Mouse (Mus musculus) G1E (cell line): ENCODE measurements at regions not wholly inside any gene's neighbourhood (a gene's known extent, or its start where the extent isn't known, plus 50 kb on each side); places are given as distances from the start of the nearest gene placed in this dataset.

ENCODE experiments used
- ATAC-seq: 2 replicates; pipeline ENCODE4 v1.8.0; 2016; ENCODE audit warnings: mild to moderate bottlenecking; ENCODE audit not compliant: insufficient number of reproducible peaks, poor library complexity, low FRiP score, severe bottlenecking; ENCODE audit errors: extremely low read depth
- DNase-seq: peaks from one replicate; pipeline ENCODE4 v3.0.0; 2012; ENCODE audit warnings: low spot score
- H3K27me3 ChIP-seq: 2 replicates; pipeline ENCODE4 v1.6.1; 2012; ENCODE audit warnings: mild to moderate bottlenecking, low read length, inconsistent platforms; ENCODE audit not compliant: insufficient read depth
- H3K36me3 ChIP-seq: replicated peaks from 2 replicates; pipeline ENCODE3; 2012; ENCODE audit warnings: mild to moderate bottlenecking, inconsistent platforms
- H3K4me1 ChIP-seq: 2 replicates; pipeline ENCODE4 v1.6.1; 2012; ENCODE audit warnings: low read depth, low read length, inconsistent platforms, mixed read lengths; ENCODE audit not compliant: insufficient read depth
- H3K4me3 ChIP-seq: 2 replicates; pipeline ENCODE4 v1.5.1; 2012; ENCODE audit warnings: low read depth, mild to moderate bottlenecking, inconsistent platforms, low read length, moderate library complexity, mixed read lengths
- H3K9me3 ChIP-seq: replicated peaks from 2 replicates; pipeline ENCODE4 v1.6.1; 2012; ENCODE audit warnings: inconsistent platforms
- CTCF ChIP-seq: IDR thresholded peaks from 2 replicates; pipeline ENCODE4 v1.5.1; 2012; ENCODE audit warnings: low read depth, low read length, inconsistent platforms, mixed read lengths
- GATA1 ChIP-seq: IDR thresholded peaks from 2 replicates; pipeline ENCODE4 v1.6.1; 2012; ENCODE audit warnings: borderline replicate concordance, low read length, inconsistent platforms, mixed read lengths
- GATA2 ChIP-seq: IDR thresholded peaks from 2 replicates; pipeline ENCODE4 v1.6.1; 2012; ENCODE audit warnings: low read depth, low read length, inconsistent platforms, borderline replicate concordance
- POLR2AphosphoS5 ChIP-seq: IDR thresholded peaks from 2 replicates; pipeline ENCODE4 v1.6.1; 2012; ENCODE audit warnings: low read depth, low read length, inconsistent platforms; ENCODE audit not compliant: insufficient replicate concordance
- TAL1 ChIP-seq: conservative IDR thresholded peaks from 2 replicates; pipeline ENCODE4 v1.6.1; 2012; ENCODE audit warnings: low read depth, low read length, inconsistent platforms, mixed read lengths

- Histone ChIP-seq H3K9me3 (no peaks in the 10 kb centered on the region), H3K4me3 (no peak overlapping the region), H3K4me1 (peaks cover 53% of the 10 kb centered on the region), H3K27me3 (no peaks in the 10 kb centered on the region), H3K36me3 (no peaks in the 10 kb centered on the region)
- no peak for ATAC-seq
- no peak for DNase-seq
- TF ChIP-seq TAL1, result no peak
- TF ChIP-seq POLR2AphosphoS5, result no peak
- TF ChIP-seq GATA2, result no peak
- TF ChIP-seq CTCF, result no peak
- no peak for TF ChIP-seq GATA1
Observed at GRCm38 (mm10) chr1:151130845-151131626, 51.3 kb upstream of the Gm47985 start.

- H3K36me3 ChIP-seq, result no peaks in the 10 kb centered on the region
- no peaks in the 10 kb centered on the region for H3K9me3 ChIP-seq
- TF ChIP-seq CTCF, result no peak
- no peak for TF ChIP-seq TAL1
- no peak for TF ChIP-seq GATA1
- no peak for TF ChIP-seq POLR2AphosphoS5
- TF ChIP-seq GATA2, result no peak
- DNase-seq, result no peak
- H3K27me3 ChIP-seq, result no peaks in the 10 kb centered on the region
- no peak overlapping the region for H3K4me3 ChIP-seq
- no peak for ATAC-seq
- peaks cover 47% of the 10 kb centered on the region for H3K4me1 ChIP-seq
Observed at GRCm38 (mm10) chr1:151131627-151132284, 50.6 kb upstream of the Gm47985 start.
